Mouse (Mus musculus): Measurements from ENCODE around the gene Ndufa9. TPM values are rescaled to one million over a fixed set of nuclear protein-coding genes. Genes with fewer than 3 reads are reported as not detected.

Ndufa9 gene
- polyA plus RNA-seq, 1 experiment from 2014 or later = 394 TPM

Other genes with a start within 250 kb of the Ndufa9 start
- 0.09 TPM in 1 of 2 replicates, not detected in the other for gene Kcna1, start 202.8 kb downstream of the Ndufa9 start, polyA plus RNA-seq (2014; fragmentation: Nextera tagmentation; extraction: Ambion mirVana)
- gene Kcna6, start 108.5 kb downstream of the Ndufa9 start, polyA plus RNA-seq (2014; fragmentation: Nextera tagmentation; extraction: Ambion mirVana) = 0.58 and 1.0 TPM in 2 replicates
- gene Akap3, start 4.0 kb upstream of the Ndufa9 start, polyA plus RNA-seq (2014; fragmentation: Nextera tagmentation; extraction: Ambion mirVana) = not detected in 2 replicates
- not detected in 2 replicates for gene Dyrk4, start 72.7 kb upstream of the Ndufa9 start, polyA plus RNA-seq (2014; fragmentation: Nextera tagmentation; extraction: Ambion mirVana)
- 28.7 and 32.6 TPM in 2 replicates for gene Rad51ap1, start 90.5 kb upstream of the Ndufa9 start, polyA plus RNA-seq (2014; fragmentation: Nextera tagmentation; extraction: Ambion mirVana)
- 13.8 and 16.0 TPM in 2 replicates for gene D6Wsu163e, start 90.8 kb upstream of the Ndufa9 start, polyA plus RNA-seq (2014; fragmentation: Nextera tagmentation; extraction: Ambion mirVana)
- gene Fgf6, start 166.4 kb upstream of the Ndufa9 start, polyA plus RNA-seq (2014; fragmentation: Nextera tagmentation; extraction: Ambion mirVana) = 0.11 and 0.14 TPM in 2 replicates
- gene Fgf23, start 223.8 kb upstream of the Ndufa9 start, polyA plus RNA-seq (2014; fragmentation: Nextera tagmentation; extraction: Ambion mirVana) = 0.18 TPM in 1 of 2 replicates, not detected in the other